Mouse (Mus musculus) gastrocnemius, postnatal 14 days (tissue): Measurements from ENCODE around the gene Map3k20. TPM values are rescaled to one million over a fixed set of nuclear protein-coding genes. Genes with fewer than 3 reads are reported as not detected.

ENCODE experiments used
- DNase-seq: peaks from one replicate; pipeline ENCODE4 v3.0.0; 2021; ENCODE audit warnings: mixed read lengths
- intact Hi-C: fragments of 180-260 bp; cut with DNase I; formaldehyde crosslinking; loops from one replicate; pipeline ENCODE4 v1.15.1; 2025; ENCODE audit warnings: low total_unique reads
- long read RNA-seq, 2 experiments: library from polyadenylated mRNA; stranded (forward); transcript quantifications; one replicate each; pipeline ENCODE4 v2.0.0; 2021
- total RNA-seq, 2 experiments: library from RNA; stranded (reverse); gene quantifications; 2 replicates each; pipeline ENCODE4 v1.2.3; 2021

Map3k20 gene
- total RNA-seq = 100 to 1,000 TPM; 270 to 292 TPM
- long read RNA-seq, experiment 1, full-length matches to known transcripts = 14 of 61 reads
- long read RNA-seq, experiment 1, partial matches to known transcripts = 24 of 61 reads
- long read RNA-seq, experiment 1, other reads (novel, unspliced or antisense) = 23 of 61 reads
- long read RNA-seq, experiment 2, full-length matches to known transcripts = 41 of 110 reads
- long read RNA-seq, experiment 2, partial matches to known transcripts = 14 of 110 reads
- long read RNA-seq, experiment 2, other reads (novel, unspliced or antisense) = 55 of 110 reads

DNA sequence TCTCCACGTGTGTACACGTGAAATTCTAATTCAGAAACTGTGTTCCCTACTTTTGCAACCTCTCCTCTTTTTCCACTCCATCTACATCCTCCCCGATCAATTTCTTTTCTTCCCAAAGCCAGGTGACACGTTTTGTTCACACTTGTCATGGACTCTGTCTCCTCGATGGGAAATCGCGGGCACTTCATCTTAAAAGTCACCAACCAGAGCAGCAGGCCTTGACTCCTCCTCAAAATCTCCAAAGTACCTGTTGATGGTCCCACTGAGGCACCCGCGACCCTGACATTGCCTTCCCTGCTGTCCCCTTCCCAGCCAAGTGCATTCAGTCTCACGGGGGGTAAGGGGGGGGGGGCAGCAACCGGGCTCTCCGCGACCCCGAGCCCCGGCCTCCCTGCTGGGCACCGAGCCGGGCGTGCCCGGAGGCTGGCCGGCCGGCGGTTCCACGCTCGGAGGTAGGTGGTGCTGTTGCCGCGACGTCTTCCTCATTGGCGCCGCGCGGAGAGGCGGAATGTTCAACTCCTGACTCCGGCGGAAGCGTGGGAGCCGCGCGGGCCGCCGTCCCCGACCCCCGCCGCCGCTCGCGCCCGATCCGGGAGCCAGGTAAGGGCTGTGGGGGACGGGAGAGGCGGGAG is at the start of gene Map3k20:
Map3k20 (plus strand) TSS at position 382 of the 632 bp plus-strand sequence.
- intact Hi-C loops = loop anchor here (10.0 kb wide), 1 partner anchor 51 kb away; no protein-coding TSS in a partner anchor
- peak; percentile 81 for DNase-seq

DNA sequence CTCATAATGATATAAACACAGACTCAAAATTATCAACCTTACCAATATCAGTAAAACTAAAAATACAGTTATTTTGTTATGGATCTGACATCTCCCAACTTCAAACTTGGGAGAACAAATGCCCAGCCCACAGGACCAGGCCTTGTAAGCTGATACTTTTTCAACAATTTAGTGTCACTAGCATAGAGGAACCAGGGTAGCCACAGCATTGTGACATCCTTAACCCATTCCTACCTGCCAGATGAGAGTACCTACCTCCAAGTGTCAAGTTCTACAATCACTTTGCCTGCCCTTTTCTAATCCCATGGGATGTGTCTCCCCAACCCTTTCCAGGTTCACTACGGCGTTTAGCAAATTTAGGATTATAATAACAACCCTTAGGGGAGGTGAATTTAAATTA is 47.0 kb upstream of the Map3k20 start:
- DNase-seq = no peak
- intact Hi-C loops = loop anchor here (10.0 kb wide), 1 partner anchor 46 kb away; the partner anchor contains the start of gene Map3k20

DNA sequence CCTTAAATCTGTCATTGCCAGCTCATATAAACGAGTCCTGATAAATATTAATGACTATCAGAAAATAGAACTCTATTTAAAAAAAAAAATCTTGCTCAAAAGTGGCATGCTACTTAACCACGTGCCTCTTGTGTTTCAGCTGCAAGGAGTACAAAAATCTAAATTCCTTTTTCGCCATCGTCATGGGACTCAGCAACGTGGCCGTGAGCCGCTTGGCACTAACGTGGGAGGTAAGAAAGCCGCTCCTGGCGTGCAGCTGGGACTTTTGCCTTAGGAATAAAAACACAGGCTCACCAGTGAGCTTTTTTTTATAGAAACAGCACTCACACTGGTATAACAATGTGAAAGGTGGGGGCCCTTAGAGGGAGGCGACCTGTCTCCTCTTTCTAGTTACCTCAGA is 46.5 kb upstream of the Map3k20 start:
- DNase-seq = no peak
- intact Hi-C loops = loop anchor here (10.0 kb wide), 1 partner anchor 46 kb away; the partner anchor contains the start of gene Map3k20

DNA sequence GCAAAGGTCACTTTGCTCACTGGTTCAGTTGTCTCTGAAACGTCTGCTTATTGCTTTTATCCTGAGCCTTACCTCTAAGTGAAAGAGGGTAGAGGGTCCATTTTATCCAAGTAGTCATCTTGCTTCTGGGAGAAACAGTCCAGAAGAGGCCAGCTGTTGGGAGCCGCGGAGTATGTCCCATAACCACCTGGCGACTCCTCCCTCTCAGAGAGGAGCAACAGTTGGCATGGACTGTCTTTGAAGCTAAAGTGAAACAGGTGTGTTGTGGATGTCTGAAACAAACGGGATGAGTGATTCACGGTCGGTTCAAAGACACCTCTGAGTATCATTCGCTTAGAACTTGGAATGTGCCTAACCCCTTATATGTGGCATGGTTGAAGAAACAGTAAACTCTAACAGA is 46.0 kb upstream of the Map3k20 start:
- no peak for DNase-seq
- intact Hi-C loops = loop anchor here (10.0 kb wide), 1 partner anchor 45 kb away; the partner anchor contains the start of gene Map3k20

- intact Hi-C loops = loop anchor here (10.0 kb wide), 1 partner anchor 45 kb away; the partner anchor contains the start of gene Map3k20
- no peak for DNase-seq
These were observed 45.4 kb upstream of the Map3k20 start for GRCm38 (mm10) chr2:72239993-72240392.

- intact Hi-C loops = no loop called here
- no peak for DNase-seq
These were observed 44.7 kb upstream of the Map3k20 start for GRCm38 (mm10) chr2:72240691-72241090.

DNA sequence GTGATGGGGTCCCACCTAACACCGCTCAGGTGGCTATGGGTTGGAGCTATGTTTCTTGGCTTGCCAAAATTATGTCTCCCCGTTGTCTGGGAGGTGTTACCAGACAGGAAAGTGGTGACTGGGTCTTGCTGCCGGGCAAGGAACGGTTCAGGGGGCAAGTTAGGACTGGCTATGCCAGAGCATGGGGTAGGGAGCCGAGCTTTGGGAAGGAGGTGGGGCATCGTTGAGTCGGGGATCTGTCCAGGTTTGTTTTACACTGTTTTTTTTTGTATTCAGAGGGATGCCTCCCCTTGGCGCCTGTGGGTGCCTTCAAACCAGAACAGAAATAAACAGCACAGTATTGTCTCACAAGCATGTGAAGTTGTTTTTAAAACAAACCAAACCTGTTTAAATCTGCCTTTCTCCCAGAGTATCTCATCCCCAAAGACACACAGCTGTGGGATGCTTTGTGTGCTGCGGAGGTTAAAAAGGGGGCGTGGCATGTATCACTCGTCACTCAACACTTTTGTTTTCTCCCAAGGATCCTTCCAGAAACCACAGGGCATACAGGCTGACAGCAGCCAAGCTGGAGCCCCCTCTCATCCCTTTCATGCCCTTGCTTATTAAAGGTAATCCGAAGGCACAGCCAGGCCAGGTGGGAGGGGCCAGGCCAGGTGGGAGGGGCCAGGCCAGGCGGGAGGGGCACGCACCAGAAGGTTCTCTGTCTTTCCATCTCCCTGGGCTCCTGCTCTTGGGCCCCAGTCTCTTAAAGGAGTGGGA is 43.5 kb upstream of the Map3k20 start:
- intact Hi-C loops = no loop called here
- no peak for DNase-seq

DNA sequence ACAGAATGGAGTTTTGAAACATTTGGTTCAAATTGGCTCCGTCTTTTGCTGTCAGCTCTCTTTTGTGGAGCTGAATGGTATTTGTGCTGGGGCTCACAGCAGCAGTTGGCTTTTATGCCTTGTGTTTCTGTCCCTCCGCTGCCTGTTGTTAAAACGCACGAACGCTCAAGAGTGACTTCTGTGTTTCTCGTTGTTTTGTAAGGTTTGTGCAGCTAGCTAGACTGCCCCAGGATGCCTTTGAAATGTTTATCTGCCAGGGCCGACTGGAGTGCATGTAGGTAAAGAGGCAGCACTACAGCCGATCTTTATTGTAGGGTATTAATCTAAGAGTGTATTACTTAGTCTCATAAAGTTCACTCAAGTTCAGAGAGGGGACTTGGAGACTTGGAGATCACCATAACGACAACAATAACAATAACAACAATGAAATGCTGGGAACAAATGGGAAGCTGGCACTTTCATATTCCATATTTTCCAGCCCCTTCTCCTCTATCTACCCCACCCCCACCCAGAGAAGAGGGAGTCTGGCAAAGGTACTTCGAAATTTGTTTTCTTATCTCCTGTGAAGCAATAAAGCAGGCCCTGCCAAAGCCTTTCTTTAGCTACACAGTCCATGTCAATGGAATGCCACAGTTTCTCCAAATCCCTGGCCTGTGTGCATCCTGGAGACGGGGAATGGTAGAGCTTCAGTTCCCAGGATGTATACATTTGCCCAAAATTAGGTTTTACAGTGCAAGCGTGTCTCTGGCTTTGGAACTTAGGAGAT is 42.3 kb upstream of the Map3k20 start:
- intact Hi-C loops = no loop called here
- no peak for DNase-seq

DNA sequence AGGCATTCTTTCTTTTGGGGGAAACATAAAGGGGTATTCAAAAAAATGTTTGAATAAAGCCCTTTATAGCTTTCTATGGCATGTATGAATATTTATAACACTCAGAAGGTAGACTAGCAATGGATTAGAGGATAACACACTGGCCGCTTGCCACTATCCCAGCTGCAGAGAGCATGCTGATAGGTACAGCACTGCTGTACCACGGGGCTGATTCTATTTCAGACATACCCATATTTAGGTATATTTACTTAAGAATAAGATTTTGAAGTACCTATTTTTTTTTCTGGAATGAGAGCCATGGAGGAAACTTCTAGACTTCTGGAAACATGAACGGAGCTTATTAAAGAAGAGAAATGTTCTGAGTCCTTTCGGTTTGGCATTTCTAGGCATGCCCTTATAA is 39.8 kb upstream of the Map3k20 start:
- intact Hi-C loops = no loop called here
- no peak for DNase-seq

- no peak for DNase-seq
- intact Hi-C loops = no loop called here
These were observed 39.1 kb upstream of the Map3k20 start for GRCm38 (mm10) chr2:72246376-72246775.

GRCm38 (mm10) chr2:72247819-72248218 is 37.6 kb upstream of the Map3k20 start:
- intact Hi-C loops = no loop called here
- DNase-seq = no peak

- no peak for DNase-seq
- intact Hi-C loops = no loop called here
These were observed 32.6 kb upstream of the Map3k20 start for GRCm38 (mm10) chr2:72252510-72253505.

- no peak for DNase-seq
- intact Hi-C loops = no loop called here
These were observed 31.6 kb upstream of the Map3k20 start for GRCm38 (mm10) chr2:72253882-72254281.

GRCm38 (mm10) chr2:72254813-72255582 is 30.4 kb upstream of the Map3k20 start:
- intact Hi-C loops = no loop called here

DNA sequence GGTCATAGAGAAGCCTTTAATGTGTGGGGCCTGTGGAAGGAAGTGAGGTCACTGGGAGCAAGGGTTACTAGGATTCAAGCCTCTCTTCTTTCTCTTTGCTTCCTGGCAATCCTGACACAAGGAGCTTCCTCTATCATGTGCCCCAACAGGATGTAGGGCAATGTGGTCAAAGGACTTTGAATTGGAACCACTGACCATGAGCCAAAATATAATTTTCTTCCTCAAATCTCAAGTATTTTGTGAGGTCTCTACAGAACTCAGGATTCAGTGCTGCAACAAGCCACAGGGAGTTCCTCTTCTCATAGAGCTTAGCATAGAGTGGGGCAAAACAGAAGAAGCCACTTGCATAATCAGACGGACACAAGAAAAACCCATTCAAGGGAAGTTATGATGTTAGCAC is 24.7 kb upstream of the Map3k20 start:
- DNase-seq = no peak
- intact Hi-C loops = no loop called here

More at GRCm38 (mm10) chr2:72254813-72255582, 30.4 kb upstream of the Map3k20 start:
- no peak for DNase-seq

- no peak for DNase-seq
- intact Hi-C loops = no loop called here
These were observed 22.5 kb upstream of the Map3k20 start for GRCm38 (mm10) chr2:72262814-72263480.

GRCm38 (mm10) chr2:72267390-72267789 is 18.0 kb upstream of the Map3k20 start:
- intact Hi-C loops = no loop called here

More at GRCm38 (mm10) chr2:72267390-72267789, 18.0 kb upstream of the Map3k20 start:
- no peak for DNase-seq
